Mouse (Mus musculus) ovary, postnatal 14 days (tissue): Measurements from ENCODE around the gene Rbm39.
A peak's percentile ranks its signal among the peaks of the same experiment; 100 is the strongest.
"Not testable (repeated sequence)": the region's sequence is repeated elsewhere in the genome, so short reads cannot be mapped to it uniquely, and the experiment has no call there.

Source experiments
- DNase-seq: peaks from one replicate; pipeline ENCODE4 v3.0.0; 2022; ENCODE audit warnings: low spot score

The Rbm39 gene

GRCm38 (mm10) chr2:156180824-156181590 lies 969 bp upstream of the Rbm39 start:
- DNase-seq, result no peak

GRCm38 (mm10) chr2:156179796-156180093 lies 293 bp downstream of the Rbm39 start:
- DNase-seq, result no peak

- peak; percentile 66 for DNase-seq
Observed at GRCm38 (mm10) chr2:156179046-156179795, 817 bp downstream of the Rbm39 start.

- DNase-seq, result no peak
Observed at GRCm38 (mm10) chr2:156177651-156178050, 2.4 kb downstream of the Rbm39 start.

DNA sequence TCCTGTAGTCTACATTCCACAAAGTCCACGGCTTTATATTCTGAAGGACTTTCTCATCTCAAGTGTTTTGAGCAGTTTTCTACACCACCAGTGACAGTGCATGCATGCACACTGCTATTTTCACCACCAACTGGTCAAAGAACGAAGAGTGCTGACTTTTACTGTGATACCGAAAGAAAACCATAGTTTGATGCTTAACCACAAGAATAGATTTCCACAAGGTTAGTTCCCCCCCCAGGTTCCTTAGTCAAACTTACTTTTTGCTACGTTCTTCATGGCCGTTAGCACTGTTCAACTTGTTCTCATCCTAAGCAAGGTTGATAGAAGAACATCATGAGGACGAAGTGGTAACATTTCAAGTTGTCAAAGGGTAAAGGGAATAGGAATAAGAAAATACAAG lies 3.0 kb downstream of the Rbm39 start:
- DNase-seq, result no peak

DNA sequence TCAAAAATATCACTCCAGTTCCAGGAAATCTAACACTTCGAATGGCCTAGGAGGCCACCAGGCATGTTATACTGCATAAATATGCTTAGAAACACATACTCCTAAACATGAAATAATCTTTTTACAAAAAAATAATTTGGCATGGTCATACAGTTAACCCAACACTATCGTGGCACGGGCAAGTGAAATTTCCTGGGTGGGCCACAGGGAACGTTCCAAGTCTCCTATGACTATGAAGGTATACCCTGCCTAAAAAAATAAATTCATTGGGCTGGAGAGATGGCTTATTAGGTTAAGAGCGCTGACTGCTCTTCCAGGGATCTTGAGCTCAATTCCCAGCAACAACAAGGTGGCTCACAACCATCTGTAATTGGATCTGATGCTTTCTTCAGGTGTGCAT lies 13.5 kb downstream of the Rbm39 start:
- DNase-seq, result no peak

GRCm38 (mm10) chr2:156165478-156165877 lies 14.6 kb downstream of the Rbm39 start:
- no peak for DNase-seq

DNA sequence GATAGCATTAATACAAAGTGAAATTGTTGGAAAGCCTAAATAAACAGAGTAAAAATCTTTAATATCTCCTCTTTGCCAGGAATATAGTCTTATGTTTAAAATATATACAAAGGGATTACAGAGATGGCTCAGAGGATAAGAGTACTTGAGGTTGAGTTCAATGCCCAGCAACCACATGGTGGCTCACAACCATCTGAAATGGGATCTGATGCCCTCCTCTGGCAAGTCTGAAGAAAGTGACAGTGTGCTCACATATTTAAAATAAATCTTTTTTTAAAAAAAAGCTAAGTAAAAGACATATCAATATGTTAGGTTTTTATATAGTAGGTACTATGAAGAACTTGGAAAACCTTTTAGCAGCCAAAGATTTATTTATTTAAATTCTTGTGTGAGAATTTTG lies 28.5 kb downstream of the Rbm39 start:
- no peak for DNase-seq

DNA sequence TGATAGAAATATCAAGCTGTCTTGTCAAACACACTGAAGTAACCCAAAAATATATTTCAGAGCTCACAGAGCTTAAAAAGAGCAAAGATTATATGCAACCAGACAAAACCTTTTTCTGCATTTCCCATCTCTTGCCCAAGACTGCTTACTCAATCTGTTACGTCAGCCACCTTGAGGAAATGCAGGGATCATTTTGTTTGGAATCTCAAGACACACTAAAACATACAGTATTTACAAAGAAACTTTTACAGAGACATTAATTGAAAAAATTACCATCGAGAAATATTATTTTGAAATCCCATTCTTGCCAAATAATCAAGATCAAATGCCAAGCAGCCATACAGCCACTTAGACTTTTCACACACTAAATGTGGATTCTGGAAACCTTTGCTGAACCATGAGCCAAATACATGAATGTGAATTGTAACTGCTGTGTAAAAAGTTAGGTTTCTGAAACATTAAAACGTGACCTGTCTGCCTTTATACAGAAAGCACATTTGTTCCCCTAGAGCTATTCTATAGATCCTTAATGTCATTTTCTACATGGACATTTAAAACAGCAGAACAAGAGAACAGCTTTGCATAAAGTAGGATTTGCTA lies 32.6 kb downstream of the Rbm39 start:
- DNase-seq, result no peak

GRCm38 (mm10) chr2:156146272-156146989 lies 33.6 kb downstream of the Rbm39 start:
- no peak for DNase-seq

DNA sequence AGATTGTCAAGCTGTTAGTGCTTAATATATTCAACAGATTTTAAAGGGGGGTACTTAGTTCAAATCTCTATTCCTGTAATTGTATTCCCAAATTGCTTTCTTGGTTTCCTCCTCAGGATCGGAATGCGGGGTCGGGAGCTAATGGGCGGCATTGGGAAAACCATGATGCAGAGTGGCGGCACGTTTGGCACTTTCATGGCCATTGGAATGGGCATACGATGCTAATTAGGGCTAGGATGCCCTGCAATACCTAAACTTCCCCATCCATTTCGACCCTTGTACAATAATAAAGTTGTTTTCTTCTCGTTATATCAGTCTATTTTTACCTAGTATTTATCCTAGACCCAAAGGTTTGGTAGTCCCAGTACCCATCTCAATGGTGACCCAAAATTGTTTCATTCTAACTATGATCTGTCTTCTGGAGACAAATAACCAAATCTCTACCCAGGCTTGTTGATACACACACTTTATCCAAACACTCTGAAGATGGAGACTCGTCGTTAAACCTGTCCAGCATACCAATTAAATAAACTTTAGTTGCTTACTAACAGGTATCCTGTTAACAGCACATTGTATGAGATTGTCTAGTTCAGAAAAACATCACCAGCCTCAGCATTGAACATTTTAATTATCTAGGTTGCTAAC lies 34.4 kb downstream of the Rbm39 start:
- no peak for DNase-seq

GRCm38 (mm10) chr2:156143953-156144724 lies 35.9 kb downstream of the Rbm39 start, which contains the start of the genes Romo1 and Nfs1:
Romo1 (plus strand) TSS chr2:156144039.
Nfs1 (minus strand) TSS chr2:156144186.
- peak; percentile 90 for DNase-seq

GRCm38 (mm10) chr2:156143367-156143766 lies 36.7 kb downstream of the Rbm39 start:
- no peak for DNase-seq

- no peak for DNase-seq
Observed at GRCm38 (mm10) chr2:156142820-156143219, 37.2 kb downstream of the Rbm39 start.

DNA sequence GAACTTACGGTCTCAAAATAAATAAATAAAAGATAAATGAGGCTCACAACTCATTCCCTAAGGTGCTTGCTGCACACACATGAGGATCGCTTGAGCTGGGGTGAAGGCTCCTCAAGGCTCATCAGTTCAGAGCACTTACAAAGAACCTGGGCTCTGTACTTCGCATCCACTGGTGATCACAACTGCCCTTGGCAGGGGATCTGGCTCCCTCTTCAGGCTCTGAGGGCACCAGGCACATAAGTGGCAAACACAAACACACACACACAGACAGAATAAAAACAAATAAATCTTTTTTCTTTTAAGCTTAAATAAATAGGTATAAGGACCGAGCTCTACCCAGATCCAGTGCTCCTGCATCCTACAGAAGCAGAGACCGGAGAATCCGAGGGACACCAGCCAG lies 44.3 kb downstream of the Rbm39 start:
- DNase-seq, result no peak

- no peak for DNase-seq
Observed at GRCm38 (mm10) chr2:156134161-156134560, 45.9 kb downstream of the Rbm39 start.

GRCm38 (mm10) chr2:156126992-156127391 lies 53.0 kb downstream of the Rbm39 start, which contains the start of gene Gm28036:
Gm28036 (minus strand) TSS chr2:156127092.
- DNase-seq, result no peak

DNA sequence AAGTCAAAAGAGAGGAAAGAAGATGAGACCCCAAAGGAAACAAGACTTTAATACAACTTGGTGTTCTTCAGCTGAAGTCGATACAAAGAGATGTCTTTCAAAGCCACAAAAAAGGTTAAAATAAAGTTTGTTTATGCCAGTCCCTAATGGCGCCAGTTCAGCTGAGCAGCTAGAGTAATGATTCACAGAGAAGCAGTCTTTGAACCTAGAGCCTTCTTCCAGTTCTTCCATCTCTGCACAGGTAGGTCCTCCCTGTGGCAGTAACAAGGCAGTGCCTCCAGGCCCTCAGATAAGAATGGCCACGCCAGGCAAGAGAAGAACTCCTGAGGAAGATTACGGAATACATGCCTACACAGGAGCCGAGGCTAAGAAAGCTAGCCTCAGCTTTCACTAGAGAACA lies 56.3 kb downstream of the Rbm39 start:
- no peak for DNase-seq

- no peak for DNase-seq
Observed at GRCm38 (mm10) chr2:156119566-156119965, 60.5 kb downstream of the Rbm39 start.

GRCm38 (mm10) chr2:156112080-156112423 lies 68.0 kb downstream of the Rbm39 start:
- DNase-seq, result not testable (repeated sequence)
